Mouse (Mus musculus) liver, embryonic 15.5 days (tissue): ENCODE results near the gene Tpk1. TPM values are rescaled to one million over a fixed set of nuclear protein-coding genes. Genes with fewer than 3 reads are reported as not detected.

Experiments
- ATAC-seq: fragments of 200-750 bp; cut with Nextera tagmentation; 2 replicates; pipeline ENCODE4 v1.8.0; 2017; ENCODE audit warnings: moderate number of reproducible peaks, mild to moderate bottlenecking, moderate library complexity; ENCODE audit not compliant: insufficient read depth
- H3K27ac ChIP-seq: fragments of 300-500 bp; sonication (generic); replicated peaks from 2 replicates; pipeline ENCODE4 v1.5.1; 2015; ENCODE audit warnings: mild to moderate bottlenecking, inconsistent platforms
- H3K27me3 ChIP-seq: fragments of 300-500 bp; sonication (generic); 2 replicates; pipeline ENCODE4 v1.6.1; 2015; ENCODE audit warnings: mild to moderate bottlenecking, inconsistent platforms
- H3K36me3 ChIP-seq: fragments of 300-500 bp; sonication (generic); replicated peaks from 2 replicates; pipeline ENCODE4 v1.6.1; 2015; ENCODE audit warnings: moderate library complexity, mild to moderate bottlenecking, inconsistent platforms
- H3K4me1 ChIP-seq: fragments of 300-500 bp; sonication (generic); replicated peaks from 2 replicates; pipeline ENCODE4 v1.6.1; 2015; ENCODE audit warnings: inconsistent platforms
- H3K4me2 ChIP-seq: fragments of 300-500 bp; sonication (generic); 2 replicates; pipeline ENCODE4 v1.6.1; 2015; ENCODE audit warnings: moderate library complexity, mild to moderate bottlenecking, inconsistent platforms
- H3K4me3 ChIP-seq: fragments of 300-500 bp; sonication (generic); replicated peaks from 2 replicates; pipeline ENCODE4 v1.5.1; 2015; ENCODE audit warnings: mild to moderate bottlenecking, inconsistent platforms
- H3K9ac ChIP-seq: fragments of 300-500 bp; sonication (generic); 2 replicates; pipeline ENCODE4 v1.6.1; 2015; ENCODE audit warnings: moderate library complexity, mild to moderate bottlenecking, inconsistent platforms
- H3K9me3 ChIP-seq: fragments of 300-500 bp; sonication (generic); replicated peaks from 2 replicates; pipeline ENCODE4 v1.6.1; 2016; ENCODE audit warnings: inconsistent platforms
- WGBS: fragments of 180-500 bp; shearing (Covaris S2); methylation state at CpG from one replicate; pipeline ENCODE4 v1.1.7; 2015; ENCODE audit warnings: mixed read lengths; ENCODE audit not compliant: insufficient replicate concordance; 5-methylcytosine and 5-hydroxymethylcytosine counted together
- polyA plus RNA-seq: library from polyadenylated mRNA; unstranded; fragments of >200 nt; fragmentation: Nextera tagmentation; extraction: Ambion mirVana; gene quantifications from 2 replicates; pipeline ENCODE4 v1.2.1, GENCODE M21; 2015

The Tpk1 gene
- polyA plus RNA-seq, 1 experiment from 2014 or later, result 7.2 TPM

GRCm38 (mm10) chr6:43476406-43476805 is 189.7 kb downstream of the Tpk1 start:
- no peak for ATAC-seq
- Histone ChIP-seq H3K27me3 (no peaks in the 10 kb centered on the region), H3K36me3 (no peaks in the 10 kb centered on the region), H3K4me2 (no peak overlapping the region), H3K4me1 (no peaks in the 10 kb centered on the region), H3K9me3 (no peaks in the 10 kb centered on the region), H3K9ac (no peak overlapping the region), H3K4me3 (no peak overlapping the region), H3K27ac (no peak overlapping the region)
- 78% methylated on average over 3 of the region's 3 CpGs for WGBS

GRCm38 (mm10) chr6:43475921-43476320 is 190.2 kb downstream of the Tpk1 start:
- no peak overlapping the region for H3K4me2 ChIP-seq
- H3K27ac ChIP-seq, result no peak overlapping the region
- no peaks in the 10 kb centered on the region for H3K4me1 ChIP-seq
- no peak overlapping the region for H3K9ac ChIP-seq
- H3K9me3 ChIP-seq, result no peaks in the 10 kb centered on the region
- ATAC-seq, result no peak
- H3K36me3 ChIP-seq, result no peaks in the 10 kb centered on the region
- no peaks in the 10 kb centered on the region for H3K27me3 ChIP-seq
- no peak overlapping the region for H3K4me3 ChIP-seq

GRCm38 (mm10) chr6:43471556-43471955 is 194.5 kb downstream of the Tpk1 start:
- WGBS, result 52% methylated on average over 1 of the region's 1 CpGs
- Histone ChIP-seq H3K4me1 (no peaks in the 10 kb centered on the region), H3K36me3 (no peaks in the 10 kb centered on the region), H3K27me3 (no peaks in the 10 kb centered on the region), H3K9ac (no peak overlapping the region), H3K4me3 (no peak overlapping the region), H3K9me3 (no peaks in the 10 kb centered on the region), H3K27ac (no peak overlapping the region), H3K4me2 (no peak overlapping the region)
- ATAC-seq, result no peak

- H3K4me3 ChIP-seq, result no peak overlapping the region
Measured at GRCm38 (mm10) chr6:43468821-43469594, 197.1 kb downstream of the Tpk1 start.

GRCm38 (mm10) chr6:43462849-43463369 is 203.2 kb downstream of the Tpk1 start:
- no peaks in the 10 kb centered on the region for H3K9me3 ChIP-seq
- H3K4me2 ChIP-seq, result no peak overlapping the region
- no peak for ATAC-seq
- WGBS, result 61% methylated on average over 2 of the region's 2 CpGs
- no peak overlapping the region for H3K4me3 ChIP-seq
- H3K27me3 ChIP-seq, result no peaks in the 10 kb centered on the region
- no peaks in the 10 kb centered on the region for H3K4me1 ChIP-seq
- no peak overlapping the region for H3K9ac ChIP-seq
- H3K27ac ChIP-seq, result no peak overlapping the region
- no peaks in the 10 kb centered on the region for H3K36me3 ChIP-seq

More at GRCm38 (mm10) chr6:43468821-43469594, 197.1 kb downstream of the Tpk1 start:
- WGBS, result 72% methylated on average over 10 of the region's 10 CpGs
- Histone ChIP-seq H3K9ac (no peak overlapping the region), H3K27ac (no peak overlapping the region), H3K9me3 (no peaks in the 10 kb centered on the region), H3K4me1 (no peaks in the 10 kb centered on the region), H3K36me3 (no peaks in the 10 kb centered on the region), H3K4me2 (no peak overlapping the region), H3K27me3 (no peaks in the 10 kb centered on the region)
- no peak for ATAC-seq

GRCm38 (mm10) chr6:43462189-43462848 is 203.8 kb downstream of the Tpk1 start:
- no peaks in the 10 kb centered on the region for H3K27me3 ChIP-seq
- H3K27ac ChIP-seq, result no peak overlapping the region
- no peak for ATAC-seq
- no peaks in the 10 kb centered on the region for H3K4me1 ChIP-seq
- 55% methylated on average over 2 of the region's 2 CpGs for WGBS
- no peak overlapping the region for H3K4me2 ChIP-seq
- H3K9ac ChIP-seq, result no peak overlapping the region
- no peaks in the 10 kb centered on the region for H3K36me3 ChIP-seq
- H3K4me3 ChIP-seq, result no peak overlapping the region
- no peaks in the 10 kb centered on the region for H3K9me3 ChIP-seq

GRCm38 (mm10) chr6:43459082-43459481 is 207.0 kb downstream of the Tpk1 start:
- Histone ChIP-seq H3K9me3 (no peaks in the 10 kb centered on the region), H3K36me3 (no peaks in the 10 kb centered on the region), H3K27me3 (no peaks in the 10 kb centered on the region), H3K27ac (no peak overlapping the region), H3K4me2 (no peak overlapping the region), H3K4me1 (no peaks in the 10 kb centered on the region), H3K9ac (no peak overlapping the region), H3K4me3 (no peak overlapping the region)
- ATAC-seq, result no peak
- WGBS, result 62% methylated on average over 2 of the region's 2 CpGs

GRCm38 (mm10) chr6:43457989-43458388 is 208.1 kb downstream of the Tpk1 start:
- Histone ChIP-seq H3K36me3 (no peaks in the 10 kb centered on the region), H3K4me3 (no peak overlapping the region), H3K27ac (no peak overlapping the region), H3K4me1 (no peaks in the 10 kb centered on the region), H3K4me2 (no peak overlapping the region), H3K9me3 (no peaks in the 10 kb centered on the region), H3K27me3 (no peaks in the 10 kb centered on the region), H3K9ac (no peak overlapping the region)
- WGBS, result 81% methylated on average over 2 of the region's 2 CpGs
- ATAC-seq, result no peak

- Histone ChIP-seq H3K9ac (no peak overlapping the region), H3K4me3 (no peak overlapping the region), H3K4me2 (no peak overlapping the region), H3K27ac (no peak overlapping the region), H3K36me3 (no peaks in the 10 kb centered on the region), H3K9me3 (no peaks in the 10 kb centered on the region), H3K27me3 (no peaks in the 10 kb centered on the region), H3K4me1 (no peaks in the 10 kb centered on the region)
- no peak for ATAC-seq
- WGBS, result 61% methylated on average over 2 of the region's 2 CpGs
Measured at GRCm38 (mm10) chr6:43449498-43449897, 216.6 kb downstream of the Tpk1 start.

- 73% methylated on average over 2 of the region's 2 CpGs for WGBS
- no peak overlapping the region for H3K4me2 ChIP-seq
- no peak overlapping the region for H3K27ac ChIP-seq
- H3K36me3 ChIP-seq, result no peaks in the 10 kb centered on the region
- no peak for ATAC-seq
- no peak overlapping the region for H3K9ac ChIP-seq
- no peaks in the 10 kb centered on the region for H3K9me3 ChIP-seq
- no peak overlapping the region for H3K4me3 ChIP-seq
- no peaks in the 10 kb centered on the region for H3K4me1 ChIP-seq
- no peaks in the 10 kb centered on the region for H3K27me3 ChIP-seq
Measured at GRCm38 (mm10) chr6:43445856-43446255, 220.2 kb downstream of the Tpk1 start.

GRCm38 (mm10) chr6:43442191-43442590 is 223.9 kb downstream of the Tpk1 start:
- Histone ChIP-seq H3K36me3 (no peaks in the 10 kb centered on the region), H3K4me1 (no peaks in the 10 kb centered on the region)

More at GRCm38 (mm10) chr6:43442191-43442590, 223.9 kb downstream of the Tpk1 start:
- WGBS, result 64% methylated on average over 3 of the region's 3 CpGs
- Histone ChIP-seq H3K27ac (no peak overlapping the region), H3K9me3 (no peaks in the 10 kb centered on the region), H3K4me2 (no peak overlapping the region), H3K27me3 (no peaks in the 10 kb centered on the region), H3K4me3 (no peak overlapping the region), H3K9ac (no peak overlapping the region)
- ATAC-seq, result no peak
